Mouse (Mus musculus) liver, embryonic 11.5 days (tissue): ENCODE results near the gene Map3k21. TPM values are rescaled to one million over a fixed set of nuclear protein-coding genes. Genes with fewer than 3 reads are reported as not detected.

Experiments used
- ATAC-seq: fragments of 200-750 bp; cut with Nextera tagmentation; replicated peaks from 2 replicates; pipeline ENCODE4 v1.8.0; 2017; ENCODE audit warnings: moderate number of reproducible peaks, mild to moderate bottlenecking, moderate TSS enrichment, moderate library complexity; ENCODE audit not compliant: low FRiP score
- DNase-seq: peaks from one replicate; pipeline ENCODE4 v3.0.0-alpha.2; 2017; ENCODE audit warnings: low spot score
- H3K27ac ChIP-seq: fragments of 300-500 bp; sonication (generic); 2 replicates; pipeline ENCODE4 v1.5.1; 2014; ENCODE audit warnings: mild to moderate bottlenecking, low read depth, low read length, control low read depth
- H3K27me3 ChIP-seq: fragments of 300-500 bp; sonication (generic); replicated peaks from 2 replicates; pipeline ENCODE4 v1.6.1; 2014; ENCODE audit warnings: low read length, mixed read lengths; ENCODE audit not compliant: control insufficient read depth, insufficient read depth
- H3K36me3 ChIP-seq: fragments of 300-500 bp; sonication (generic); 2 replicates; pipeline ENCODE4 v1.6.1; 2014; ENCODE audit warnings: mild to moderate bottlenecking, low read length, moderate library complexity, mixed read lengths; ENCODE audit not compliant: control insufficient read depth, insufficient read depth
- H3K4me1 ChIP-seq: fragments of 300-500 bp; sonication (generic); replicated peaks from 2 replicates; pipeline ENCODE4 v1.6.1; 2014; ENCODE audit warnings: low read length, mixed read lengths; ENCODE audit not compliant: control insufficient read depth, insufficient read depth
- H3K4me2 ChIP-seq: fragments of 300-500 bp; sonication (generic); 2 replicates; pipeline ENCODE4 v1.6.1; 2014; ENCODE audit warnings: mild to moderate bottlenecking, control low read depth, moderate library complexity
- H3K4me3 ChIP-seq: fragments of 300-500 bp; sonication (generic); 2 replicates; pipeline ENCODE4 v1.5.1; 2014; ENCODE audit warnings: low read depth, low read length, control low read depth
- H3K9ac ChIP-seq: fragments of 300-500 bp; sonication (generic); 2 replicates; pipeline ENCODE4 v1.6.1; 2014; ENCODE audit warnings: low read depth, low read length, control low read depth
- H3K9me3 ChIP-seq: fragments of 300-500 bp; sonication (generic); 2 replicates; pipeline ENCODE4 v1.6.1; 2016; ENCODE audit warnings: low read length, inconsistent platforms, mixed read lengths; ENCODE audit not compliant: control insufficient read depth
- whole genome bisulfite sequencing: fragments of 180-500 bp; shearing (Covaris S2); extraction: QIAGEN DNeasy Blood & Tissue Kit; methylation state at CpG from one replicate; pipeline ENCODE4 v1.1.7; 2014; 5-methylcytosine and 5-hydroxymethylcytosine counted together
- polyA plus RNA-seq: library from polyadenylated mRNA; unstranded; fragments of >200 nt; fragmentation: Nextera tagmentation; extraction: Ambion mirVana; gene quantifications from 2 replicates; pipeline ENCODE4 v1.2.1, GENCODE M21; 2014

The Map3k21 gene
- 0.07 and 0.14 TPM in 2 replicates for polyA plus RNA-seq

- DNase-seq (peak; percentile 44), ATAC-seq (peak; percentile 29; the same call in 1 of the 2 replicates)
- H3K4me1 ChIP-seq, result no peaks in the 10 kb centered on the region; the same call in 1 of the 2 replicates
- H3K27ac ChIP-seq, result no peak within 1 kb of the TSS
- no peaks in the 10 kb centered on the region for H3K36me3 ChIP-seq
- under 1% methylated on average over 86 of the region's 93 CpGs for WGBS
- no peak within 1 kb of the TSS for H3K9ac ChIP-seq
- H3K4me2 ChIP-seq, result peak within 1 kb of the TSS; percentile 82
- no peaks in the 10 kb centered on the region for H3K9me3 ChIP-seq
- H3K4me3 ChIP-seq, result peak within 1 kb of the TSS; percentile 42
- H3K27me3 ChIP-seq, result peaks cover 57% of the 10 kb centered on the region
Observed at GRCm38 (mm10) chr8:125910365-125911228, at the start of gene Map3k21. Gene Map3k21, plus strand, starts transcription at chr8:125910450.

GRCm38 (mm10) chr8:125866125-125866524 is 44.1 kb upstream of the Map3k21 start:
- 79% methylated on average over 12 of the region's 12 CpGs for WGBS
- DNase-seq (no peak), ATAC-seq (no peak)
- H3K4me3 ChIP-seq, result no peak overlapping the region
- H3K27ac ChIP-seq, result no peak overlapping the region
- H3K36me3 ChIP-seq, result no peaks in the 10 kb centered on the region
- H3K4me1 ChIP-seq, result peaks cover 26% of the 10 kb centered on the region
- H3K9me3 ChIP-seq, result no peaks in the 10 kb centered on the region
- H3K4me2 ChIP-seq, result no peak overlapping the region
- no peak overlapping the region for H3K9ac ChIP-seq
- H3K27me3 ChIP-seq, result no peaks in the 10 kb centered on the region

GRCm38 (mm10) chr8:125868552-125868951 is 41.7 kb upstream of the Map3k21 start:
- no peaks in the 10 kb centered on the region for H3K27me3 ChIP-seq
- H3K4me2 ChIP-seq, result no peak overlapping the region
- peaks cover 19% of the 10 kb centered on the region for H3K4me1 ChIP-seq
- no peak overlapping the region for H3K4me3 ChIP-seq
- 56% methylated on average over 7 of the region's 7 CpGs for WGBS
- H3K9me3 ChIP-seq, result no peaks in the 10 kb centered on the region
- no peak for ATAC-seq
- DNase-seq, result no peak
- H3K9ac ChIP-seq, result no peak overlapping the region
- no peak overlapping the region for H3K27ac ChIP-seq
- H3K36me3 ChIP-seq, result no peaks in the 10 kb centered on the region

- H3K9me3 ChIP-seq, result no peaks in the 10 kb centered on the region
- no peaks in the 10 kb centered on the region for H3K27me3 ChIP-seq
- DNase-seq (no peak), ATAC-seq (peak; percentile 87)
- peak overlapping the region; percentile 46; the same call in 1 of the 2 replicates for H3K27ac ChIP-seq
- H3K4me3 ChIP-seq, result no peak overlapping the region
- H3K4me2 ChIP-seq, result no peak overlapping the region
- H3K4me1 ChIP-seq, result peaks cover 19% of the 10 kb centered on the region
- H3K36me3 ChIP-seq, result no peaks in the 10 kb centered on the region
- WGBS, result 37% methylated on average over 3 of the region's 3 CpGs
- no peak overlapping the region for H3K9ac ChIP-seq
Observed at GRCm38 (mm10) chr8:125869739-125870138, 40.5 kb upstream of the Map3k21 start.

- no peaks in the 10 kb centered on the region for H3K9me3 ChIP-seq
- peak; percentile 14 for ATAC-seq
- H3K27me3 ChIP-seq, result no peaks in the 10 kb centered on the region; the same call in 1 of the 2 replicates
- H3K4me2 ChIP-seq, result peak overlapping the region; percentile 53
- no peaks in the 10 kb centered on the region for H3K36me3 ChIP-seq
- H3K4me3 ChIP-seq, result no peak overlapping the region
- no peak for DNase-seq
- peak overlapping the region; percentile 46; the same call in 1 of the 2 replicates for H3K27ac ChIP-seq
- no peak overlapping the region for H3K9ac ChIP-seq
- peaks cover 19% of the 10 kb centered on the region for H3K4me1 ChIP-seq
- 20% methylated on average over 6 of the region's 6 CpGs for WGBS
Observed at GRCm38 (mm10) chr8:125870179-125870702, 40.0 kb upstream of the Map3k21 start.

- H3K9ac ChIP-seq, result no peak overlapping the region
- 0% methylated on average over 7 of the region's 7 CpGs for WGBS
- peak overlapping the region; percentile 53 for H3K4me2 ChIP-seq
Observed at GRCm38 (mm10) chr8:125870821-125871321, 39.4 kb upstream of the Map3k21 start.

GRCm38 (mm10) chr8:125872501-125873249 is 37.6 kb upstream of the Map3k21 start:
- 58% methylated on average over 9 of the region's 9 CpGs for WGBS
- Histone ChIP-seq H3K36me3 (no peaks in the 10 kb centered on the region), H3K27ac (no peak overlapping the region), H3K4me3 (no peak overlapping the region), H3K9ac (no peak overlapping the region), H3K4me1 (peaks cover 19% of the 10 kb centered on the region), H3K4me2 (no peak overlapping the region), H3K27me3 (no peaks in the 10 kb centered on the region; the same call in 1 of the 2 replicates), H3K9me3 (no peaks in the 10 kb centered on the region)
- no peak for DNase-seq
- ATAC-seq, result no peak

More at GRCm38 (mm10) chr8:125870821-125871321, 39.4 kb upstream of the Map3k21 start:
- ATAC-seq, result peak; percentile 44
- peak; percentile 77 for DNase-seq
- H3K4me3 ChIP-seq, result no peak overlapping the region
- H3K27ac ChIP-seq, result peak overlapping the region; percentile 46; the same call in 1 of the 2 replicates
- H3K4me1 ChIP-seq, result peaks cover 19% of the 10 kb centered on the region
- H3K27me3 ChIP-seq, result no peaks in the 10 kb centered on the region; the same call in 1 of the 2 replicates
- H3K36me3 ChIP-seq, result no peaks in the 10 kb centered on the region
- no peaks in the 10 kb centered on the region for H3K9me3 ChIP-seq

GRCm38 (mm10) chr8:125873250-125873534 is 37.1 kb upstream of the Map3k21 start:
- no peak for ATAC-seq
- H3K27me3 ChIP-seq, result no peaks in the 10 kb centered on the region; the same call in 1 of the 2 replicates
- H3K27ac ChIP-seq, result no peak overlapping the region
- no peaks in the 10 kb centered on the region for H3K36me3 ChIP-seq
- no peaks in the 10 kb centered on the region for H3K9me3 ChIP-seq
- H3K4me1 ChIP-seq, result peaks cover 19% of the 10 kb centered on the region
- no peak overlapping the region for H3K4me3 ChIP-seq
- 83% methylated on average over 2 of the region's 2 CpGs for WGBS
- DNase-seq, result no peak
- no peak overlapping the region for H3K9ac ChIP-seq
- no peak overlapping the region for H3K4me2 ChIP-seq
